Mouse (Mus musculus) olfactory bulb, adult 2 months (tissue): Measurements from ENCODE around the gene Tbc1d2b. TPM values are rescaled to one million over a fixed set of nuclear protein-coding genes. Genes with fewer than 3 reads are reported as not detected.

Source experiments
- H3K27ac ChIP-seq: fragments of 200-500 bp; 2 replicates; pipeline ENCODE4 v1.5.1; 2012; ENCODE audit warnings: low read depth, low read length; ENCODE audit not compliant: insufficient read depth
- H3K4me1 ChIP-seq: fragments of 200-500 bp; 2 replicates; pipeline ENCODE4 v1.6.1; 2012; ENCODE audit warnings: low read length; ENCODE audit not compliant: control insufficient read depth, insufficient read depth
- H3K4me3 ChIP-seq: fragments of 200-500 bp; 2 replicates; pipeline ENCODE4 v1.5.1; 2012; ENCODE audit warnings: mild to moderate bottlenecking, low read depth, low read length, moderate library complexity; ENCODE audit not compliant: insufficient read depth
- CTCF ChIP-seq: fragments of 200-500 bp; IDR thresholded peaks from 2 replicates; pipeline ENCODE4 v1.5.1; 2012; ENCODE audit warnings: low read depth, mild to moderate bottlenecking, low read length, moderate library complexity; ENCODE audit not compliant: insufficient read depth
- POLR2A ChIP-seq: fragments of 200-500 bp; IDR thresholded peaks from 2 replicates; pipeline ENCODE4 v1.6.1; 2012; ENCODE audit warnings: mild to moderate bottlenecking, low read depth, low read length, moderate library complexity; ENCODE audit not compliant: insufficient read depth
- WGBS: fragments of 180-500 bp; shearing (Covaris S2); methylation state at CpG from one replicate; pipeline ENCODE4 v1.1.7; 2018; 5-methylcytosine and 5-hydroxymethylcytosine counted together
- polyA plus RNA-seq: library from polyadenylated mRNA; stranded (reverse); fragments of >200 nt; gene quantifications from 2 replicates; pipeline ENCODE4 v1.2.4, GENCODE M21; 2012; ENCODE audit warnings: low replicate concordance; ENCODE audit not compliant: missing spikeins, insufficient read depth, insufficient read length

Tbc1d2b gene
- polyA plus RNA-seq, 1 experiment: not detected

DNA sequence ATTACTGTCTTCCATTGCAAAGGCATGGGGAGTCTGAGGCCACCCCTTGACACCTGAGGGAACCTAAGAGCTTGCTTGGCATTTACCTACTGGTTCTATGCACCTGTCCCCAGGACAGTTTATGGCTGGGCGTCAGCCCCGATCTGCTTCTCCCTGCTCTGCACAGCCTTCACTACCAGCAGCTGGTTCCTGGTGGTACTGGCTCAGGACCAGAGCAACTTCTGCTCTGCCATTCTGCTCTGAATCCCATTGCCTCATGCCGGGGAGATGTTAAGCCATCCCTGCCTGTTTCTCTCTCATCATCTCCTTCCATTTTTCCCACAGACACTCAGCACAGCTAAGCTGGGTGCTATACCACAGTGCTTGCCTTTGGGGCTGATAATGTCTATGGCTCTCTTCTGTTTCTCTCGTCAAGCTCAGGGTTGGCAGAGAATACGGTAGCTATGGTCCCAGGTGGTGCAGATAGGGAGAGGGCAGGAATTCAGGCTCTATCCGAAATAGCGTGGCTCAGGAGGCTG lies 72.7 kb downstream of the Tbc1d2b start:
- TF ChIP-seq CTCF (no peak), POLR2A (no peak)
- H3K27ac ChIP-seq: no peak overlapping the region
- H3K4me1 ChIP-seq: peaks cover 15% of the 10 kb centered on the region
- 73% methylated on average over 7 of the region's 7 CpGs for WGBS
- H3K4me3 ChIP-seq: no peak overlapping the region

DNA sequence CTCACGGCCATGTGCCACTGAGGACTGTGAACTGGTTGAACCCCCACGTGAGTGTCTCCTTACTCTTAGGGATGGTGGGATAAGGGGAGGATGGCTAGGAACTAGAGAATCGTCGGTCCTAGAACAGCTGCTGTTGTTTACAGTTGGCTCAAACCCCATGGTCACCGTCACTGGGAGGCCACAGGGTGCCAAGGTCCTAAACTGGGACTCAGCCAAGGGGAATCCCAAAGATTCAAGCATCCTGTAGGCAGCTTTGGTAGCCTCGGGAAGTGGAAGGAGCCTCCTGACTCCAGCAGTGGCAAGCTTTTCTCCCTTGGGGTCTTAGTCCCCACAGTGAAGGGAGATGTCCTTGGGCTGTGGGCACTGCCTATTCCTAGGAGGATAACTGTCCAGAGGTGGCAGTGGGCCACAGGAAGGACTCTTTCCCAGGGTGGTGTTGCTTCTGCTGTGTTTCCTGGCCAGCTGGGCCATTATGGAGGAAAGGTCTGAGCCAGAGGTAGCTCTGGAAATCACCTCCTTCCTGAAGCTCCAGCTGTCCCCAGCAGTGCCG lies 73.4 kb downstream of the Tbc1d2b start:
- Histone ChIP-seq H3K27ac (no peak overlapping the region), H3K4me3 (no peak overlapping the region), H3K4me1 (peaks cover 15% of the 10 kb centered on the region)
- WGBS: 65% methylated on average over 7 of the region's 7 CpGs
- TF ChIP-seq POLR2A (no peak), CTCF (no peak)

DNA sequence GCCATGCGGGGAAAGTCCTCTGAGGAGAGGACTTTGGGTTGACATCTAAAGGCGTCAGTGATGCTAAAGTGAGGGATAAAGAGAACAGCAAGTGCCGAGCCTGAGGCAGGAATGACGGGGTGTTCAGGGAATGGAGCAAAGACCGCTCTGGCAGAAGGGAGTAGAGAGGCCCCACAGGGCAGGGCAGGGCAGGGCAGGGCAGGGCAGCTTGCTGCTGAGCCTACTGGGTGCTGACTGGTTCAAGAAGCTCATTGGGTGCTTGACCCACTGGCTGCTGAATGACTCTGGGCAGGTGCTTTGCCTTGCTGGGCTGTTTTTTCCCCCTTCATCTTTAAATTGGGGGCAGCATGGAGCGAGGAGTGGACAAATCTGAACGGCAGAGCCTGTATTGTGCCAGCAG lies 74.3 kb downstream of the Tbc1d2b start:
- no peak for TF ChIP-seq POLR2A
- no peak for TF ChIP-seq CTCF
- H3K4me3 ChIP-seq: no peak overlapping the region
- no peak overlapping the region for H3K27ac ChIP-seq
- 94% methylated on average over 7 of the region's 7 CpGs for WGBS
- H3K4me1 ChIP-seq: peaks cover 15% of the 10 kb centered on the region

DNA sequence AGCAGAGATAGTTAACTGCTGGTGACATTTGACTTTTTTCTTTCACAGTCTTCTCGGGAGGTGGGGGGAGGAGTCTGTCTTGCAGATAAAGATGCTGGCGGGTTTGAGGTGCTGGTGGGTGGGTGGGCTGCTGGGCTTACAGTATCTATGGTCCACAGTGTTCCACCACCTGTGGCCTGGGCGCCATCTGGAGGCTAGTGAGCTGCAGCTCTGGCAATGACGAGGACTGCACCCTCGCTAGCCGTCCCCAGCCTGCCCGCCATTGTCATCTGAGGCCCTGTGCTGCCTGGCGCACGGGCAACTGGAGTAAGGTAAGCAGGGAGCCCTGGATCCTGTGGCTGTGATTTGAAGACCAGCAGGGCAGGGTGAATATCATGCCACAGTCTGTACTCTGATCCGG lies 75.6 kb downstream of the Tbc1d2b start:
- TF ChIP-seq POLR2A (no peak), CTCF (no peak)
- Histone ChIP-seq H3K27ac (no peak overlapping the region), H3K4me1 (peaks cover 11% of the 10 kb centered on the region), H3K4me3 (no peak overlapping the region)
- 82% methylated on average over 10 of the region's 10 CpGs for WGBS

DNA sequence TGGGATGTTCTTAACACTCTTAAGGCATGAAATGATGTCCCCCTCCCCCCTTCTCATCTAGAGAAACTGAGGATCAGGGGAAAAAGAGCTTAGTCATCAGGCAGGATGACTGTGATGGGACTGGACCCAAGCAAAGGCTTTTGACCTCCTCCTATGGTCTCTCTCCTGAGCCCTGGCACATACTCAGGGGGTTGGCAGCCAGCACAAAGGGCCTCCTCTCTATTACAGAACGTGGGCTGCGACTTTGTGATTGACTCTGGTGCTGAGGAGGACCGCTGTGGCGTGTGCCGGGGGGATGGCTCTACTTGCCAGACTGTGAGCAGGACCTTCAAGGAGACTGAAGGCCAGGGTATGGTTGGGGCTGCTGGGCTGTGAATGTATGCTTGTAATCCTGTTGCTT lies 81.2 kb downstream of the Tbc1d2b start:
- Histone ChIP-seq H3K27ac (no peak overlapping the region), H3K4me3 (no peak overlapping the region), H3K4me1 (0 out of 2 replicates have a peak, but pooled peaks cover 3% of the 10 kb centered on the region)
- WGBS: 66% methylated on average over 5 of the region's 5 CpGs
- no peak for TF ChIP-seq POLR2A
- TF ChIP-seq CTCF: no peak

DNA sequence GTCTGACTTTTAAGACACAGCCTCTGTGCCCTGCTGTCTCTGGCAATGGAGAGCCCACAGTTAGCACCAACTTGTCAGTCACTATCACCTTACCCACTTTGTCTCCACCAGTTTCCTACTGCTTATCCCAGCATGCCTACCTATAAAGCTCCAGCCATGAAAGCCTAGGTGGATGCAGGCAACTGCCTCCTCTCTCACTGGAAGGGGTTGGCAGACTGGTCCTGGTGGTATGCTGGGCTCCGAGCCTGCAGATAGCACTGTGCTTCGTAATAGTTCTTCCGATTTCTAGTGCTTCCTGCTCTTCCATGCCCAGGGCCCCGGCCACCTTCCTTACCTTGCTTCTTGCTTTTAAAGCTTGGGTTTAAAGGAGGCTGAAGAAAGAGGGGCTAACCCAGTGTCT lies 81.7 kb downstream of the Tbc1d2b start:
- Histone ChIP-seq H3K27ac (no peak overlapping the region), H3K4me1 (peaks cover 6% of the 10 kb centered on the region; the same call in 1 of the 2 replicates), H3K4me3 (no peak overlapping the region)
- 88% methylated on average over 4 of the region's 4 CpGs for WGBS
- TF ChIP-seq POLR2A (no peak), CTCF (no peak)

DNA sequence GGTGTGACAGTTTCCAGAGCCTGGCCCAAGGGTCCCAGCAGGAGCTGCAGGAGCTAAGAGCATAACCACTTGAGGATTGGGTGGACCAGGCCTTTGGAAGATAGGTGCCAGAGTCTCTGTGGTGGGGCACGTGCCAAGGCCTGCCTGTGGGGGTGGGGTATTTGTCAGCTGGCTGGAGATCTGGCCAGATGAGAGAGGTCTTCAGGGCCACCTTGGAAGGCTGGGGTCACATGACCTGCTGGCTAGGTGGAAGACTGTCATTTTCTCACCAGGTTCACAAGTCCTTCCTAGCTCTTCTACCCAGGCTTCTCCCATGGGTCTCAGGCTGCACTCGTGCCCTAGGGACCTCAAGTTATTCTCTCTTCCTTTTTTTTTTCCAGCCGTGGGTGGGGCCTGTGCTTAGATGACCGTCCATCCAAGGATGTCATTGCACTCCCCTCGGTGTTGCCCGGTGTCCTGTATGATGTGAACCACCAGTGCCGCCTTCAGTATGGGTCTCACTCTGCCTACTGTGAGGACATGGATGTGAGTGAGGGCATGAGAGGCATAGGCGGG lies 85.2 kb downstream of the Tbc1d2b start:
- no peak for TF ChIP-seq CTCF
- Histone ChIP-seq H3K27ac (no peak overlapping the region), H3K4me1 (peaks cover 8% of the 10 kb centered on the region; the same call in 1 of the 2 replicates), H3K4me3 (no peak overlapping the region)
- 94% methylated on average over 8 of the region's 8 CpGs for WGBS

DNA sequence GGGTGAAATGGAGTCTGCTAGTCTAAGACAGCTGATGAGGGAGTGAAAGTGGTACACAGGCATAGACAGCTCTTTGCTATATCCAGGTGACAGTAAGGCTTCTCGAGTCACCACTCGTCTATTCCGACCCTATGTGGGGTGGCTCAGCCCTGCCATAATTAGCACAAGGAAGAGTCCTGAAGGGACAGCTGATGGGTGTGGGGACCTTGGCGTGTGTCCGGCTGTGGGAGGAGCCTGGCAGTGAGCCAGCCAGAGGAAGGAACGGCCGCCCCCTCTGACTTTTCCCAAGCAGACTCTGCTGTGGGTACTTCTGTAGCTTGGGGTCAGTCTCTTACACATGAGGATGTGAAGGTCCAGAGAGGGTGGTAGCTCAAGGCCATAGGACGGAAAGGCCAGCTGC lies 86.5 kb downstream of the Tbc1d2b start:
- Histone ChIP-seq H3K4me1 (peaks cover 8% of the 10 kb centered on the region; the same call in 1 of the 2 replicates), H3K27ac (no peak overlapping the region), H3K4me3 (no peak overlapping the region)
- TF ChIP-seq POLR2A (no peak), CTCF (no peak)
- WGBS: 63% methylated on average over 8 of the region's 8 CpGs

DNA sequence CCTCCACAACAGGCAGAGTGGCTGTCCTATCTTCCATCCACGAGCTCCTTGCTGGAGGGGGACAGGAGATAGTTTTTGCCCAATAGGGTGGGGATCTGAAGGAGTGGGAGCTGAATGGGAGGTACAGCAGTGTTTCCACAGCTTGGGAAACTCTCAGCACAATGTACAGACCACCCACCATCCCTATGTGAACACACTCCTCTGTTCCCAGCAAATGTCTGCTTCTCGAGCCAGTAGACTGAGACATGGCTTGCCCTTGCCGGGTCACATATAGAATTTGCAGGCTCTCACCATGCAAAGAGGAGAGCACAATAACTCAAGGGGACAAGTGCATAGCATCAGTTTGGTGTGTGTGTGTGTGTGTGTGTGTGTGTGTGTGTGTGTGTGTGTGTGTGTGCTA lies 87.1 kb downstream of the Tbc1d2b start:
- Histone ChIP-seq H3K4me3 (no peak overlapping the region), H3K4me1 (peaks cover 6% of the 10 kb centered on the region; the same call in 1 of the 2 replicates), H3K27ac (no peak overlapping the region)
- WGBS: 91% methylated on average over 3 of the region's 3 CpGs
- TF ChIP-seq POLR2A: no peak
- TF ChIP-seq CTCF: no peak
